Mouse (Mus musculus): ENCODE measurements at regions not wholly inside any gene's neighbourhood (a gene's known extent, or its start where the extent isn't known, plus 50 kb on each side); places are given as distances from the start of the nearest gene placed in this dataset.

GRCm38 (mm10) chr8:90470826-90471225 lies 122.7 kb upstream of the Tox3 start:
- TF ChIP-seq MAZ (IDR thresholded peaks at IDR 0.05; ENCODE audit: low read depth, low read length) (no peak), MAFK (IDR thresholded peaks at IDR 0.05; ENCODE audit: borderline replicate concordance, low read depth, low read length) (no peak), CTCF (IDR thresholded peaks at IDR 0.05 in 2 of 3, conservative IDR thresholded peaks at IDR 0.05 in 1 of 3; ENCODE audit: control insufficient read depth in 1 of 3, insufficient read depth in 1 of 3, low read depth in 2 of 3, low read length in 3 of 3, poor library complexity in 1 of 3, severe bottlenecking in 1 of 3) (no peak)
